Mouse (Mus musculus) B cell, adult 2 months (primary cell): Measurements from ENCODE around the gene Ppp6r1.

Experiments
- DNase-seq, 2 experiments: peaks; one replicate each; pipeline ENCODE4 v3.0.0; 2022

Gene Ppp6r1

DNA sequence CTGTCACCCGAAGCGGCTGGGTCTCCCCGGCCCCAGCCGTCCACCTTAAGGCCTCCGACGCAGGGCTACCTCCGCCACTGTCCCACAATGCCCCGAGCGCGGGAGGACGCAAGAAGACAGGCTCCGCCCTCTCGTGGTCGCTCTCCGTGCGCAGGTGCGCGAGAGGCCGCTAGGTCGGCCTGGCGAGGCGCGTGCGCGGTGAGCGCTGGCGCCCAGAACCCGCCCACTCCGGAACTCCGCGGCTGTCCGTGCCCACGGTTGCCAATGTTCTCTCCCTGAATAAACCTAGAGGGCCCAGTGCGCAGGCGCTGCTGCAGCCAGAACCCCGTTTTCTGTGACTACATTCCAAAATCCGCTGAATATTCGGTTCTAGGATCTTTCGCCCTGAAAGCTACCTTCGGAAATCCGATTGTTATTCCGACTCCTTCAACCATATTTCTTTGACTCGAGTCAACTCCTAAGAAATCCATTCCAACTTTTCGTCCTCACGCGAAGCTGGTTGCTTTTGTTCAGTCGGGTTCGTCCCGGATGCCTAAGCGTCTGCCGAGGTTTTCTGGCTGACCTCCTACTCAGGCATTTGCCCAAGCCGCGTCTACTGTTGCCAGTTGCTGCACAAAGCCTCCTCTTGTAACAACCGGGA lies at the start of gene Ppp6r1:
Ppp6r1 (minus strand) TSS at position 108 of the 640 bp plus-strand sequence.
- peak; percentile 95 for DNase-seq

DNA sequence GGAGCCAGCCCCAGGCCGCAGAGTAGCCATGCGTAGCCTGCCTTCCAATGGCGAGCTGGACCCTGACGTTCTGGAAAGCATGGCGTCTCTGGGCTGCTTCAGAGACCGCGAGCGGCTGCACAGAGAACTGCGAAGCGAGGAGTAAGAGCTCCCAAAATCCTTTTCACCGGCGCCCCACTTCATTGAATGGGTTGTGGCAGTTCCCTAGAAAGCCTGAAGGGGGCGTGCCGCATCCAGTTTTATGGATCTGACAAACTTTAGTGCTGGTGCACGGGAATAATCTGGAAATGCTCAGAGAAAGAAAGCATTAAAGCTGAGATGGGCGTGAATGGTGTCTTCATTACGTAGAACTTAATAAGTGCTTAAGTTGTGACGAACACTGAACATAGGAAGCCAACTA lies 46.3 kb upstream of the Ppp6r1 start:
- DNase-seq: peak; percentile 61 to 68

DNA sequence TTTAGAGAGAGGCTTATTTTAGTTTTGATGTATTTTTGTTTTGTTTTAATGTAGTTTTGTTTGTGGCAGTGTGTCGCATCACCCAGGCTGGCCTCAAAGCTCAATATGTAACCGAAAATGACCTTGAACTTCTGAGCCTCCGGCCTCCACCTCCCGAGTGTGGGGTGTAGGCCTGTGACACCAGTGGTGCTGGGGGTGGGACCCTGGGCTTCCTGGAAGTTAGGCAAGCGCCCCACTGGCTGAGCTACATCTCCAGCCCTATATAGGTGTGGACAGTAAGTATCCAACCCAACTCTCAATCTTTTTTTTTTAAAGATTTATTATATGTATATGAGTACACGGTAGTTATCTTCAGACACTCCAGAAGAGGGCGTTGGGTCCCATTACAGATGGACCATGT lies 44.4 kb upstream of the Ppp6r1 start:
- no peak for DNase-seq

DNA sequence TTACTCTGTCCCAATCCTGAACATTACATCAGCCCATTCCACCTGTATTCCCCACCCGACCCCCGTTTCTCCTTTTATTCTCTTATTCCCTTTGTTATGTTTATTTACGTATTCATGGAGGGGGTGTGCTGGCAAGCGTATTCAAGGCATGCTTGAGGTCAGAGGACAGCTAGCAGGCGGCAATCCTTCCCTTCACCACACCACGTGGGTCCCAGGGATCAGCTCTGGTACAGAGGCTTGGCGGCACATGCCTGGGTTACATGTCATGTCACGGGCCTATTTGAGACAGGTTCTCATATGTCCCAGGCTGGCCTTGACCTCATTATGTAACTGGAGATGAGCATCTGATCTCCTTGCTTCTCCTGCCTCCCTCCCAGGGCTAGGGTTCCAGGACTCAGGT lies 43.5 kb upstream of the Ppp6r1 start:
- no peak for DNase-seq

DNA sequence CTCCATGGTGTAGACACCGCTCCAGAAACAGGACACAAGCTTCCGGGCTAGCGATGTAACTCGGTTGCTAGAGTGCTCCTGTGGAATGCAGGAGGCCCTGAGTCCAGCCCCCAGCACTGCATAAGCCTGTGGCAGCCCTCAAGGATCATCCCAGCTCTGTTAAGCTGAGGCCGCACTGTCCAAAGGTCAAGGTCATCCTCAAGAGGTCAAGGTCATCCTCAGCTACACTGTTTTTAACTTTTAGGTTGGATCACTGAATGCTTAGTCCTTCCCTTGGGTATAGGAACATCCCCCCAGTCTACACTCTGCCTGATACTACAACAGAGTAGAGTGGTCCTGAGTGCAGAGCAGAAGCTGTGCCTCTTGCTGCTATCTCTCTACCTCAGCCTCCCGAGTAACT lies 34.2 kb upstream of the Ppp6r1 start:
- DNase-seq: no peak

DNA sequence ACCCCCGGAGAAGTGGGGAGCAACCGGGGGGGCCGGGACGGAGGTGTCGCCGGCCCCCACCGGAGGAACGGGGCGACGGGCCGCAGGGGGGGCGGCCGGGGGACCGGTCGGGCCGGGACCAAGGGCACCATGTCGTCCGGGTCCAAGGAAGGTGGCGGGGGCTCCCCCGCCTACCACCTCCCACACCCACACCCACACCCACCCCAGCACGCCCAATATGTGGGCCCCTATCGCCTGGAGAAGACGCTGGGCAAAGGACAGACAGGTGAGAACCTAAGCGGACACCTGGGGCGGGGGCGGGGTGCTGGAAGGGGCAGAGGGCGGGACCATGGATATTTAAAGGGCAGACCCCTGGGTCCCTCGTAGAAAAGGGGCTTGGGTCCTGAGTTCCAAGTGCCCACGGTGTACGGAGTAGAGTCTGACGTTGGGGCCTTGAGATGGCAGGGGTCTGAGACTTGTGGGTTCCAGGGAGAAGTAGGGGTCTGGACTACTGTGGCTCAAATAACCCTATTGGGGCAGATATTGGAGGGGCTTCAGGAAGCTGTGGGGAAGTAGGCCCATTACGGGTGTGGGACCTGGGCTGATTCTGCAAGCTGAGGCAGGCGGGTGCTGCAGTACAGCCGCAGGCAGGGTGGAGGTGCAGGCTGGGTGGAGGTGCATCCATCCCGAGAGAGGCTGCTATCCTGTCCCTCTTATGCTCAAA lies 32.3 kb upstream of the Ppp6r1 start:
- no peak for DNase-seq

DNA sequence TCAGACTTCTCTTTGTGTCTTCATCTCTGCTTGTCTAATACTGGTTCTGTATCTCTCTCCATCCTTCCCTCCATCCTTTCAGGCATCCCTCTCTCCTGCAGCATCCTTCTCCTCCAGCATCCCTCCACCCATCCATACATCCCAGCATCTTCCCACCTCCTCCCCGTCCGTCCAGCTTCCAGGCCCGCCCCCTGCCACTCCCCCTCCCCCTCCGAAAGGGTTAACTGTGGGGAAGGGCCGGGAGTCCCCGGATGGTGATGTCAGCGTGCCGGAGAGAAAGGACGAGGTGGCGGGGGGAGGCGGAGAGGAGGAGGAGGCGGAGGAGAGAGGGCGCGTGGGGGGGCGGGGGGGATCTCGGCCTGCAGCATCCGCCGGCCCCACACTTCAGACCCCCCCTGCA lies 31.6 kb upstream of the Ppp6r1 start, which contains the start of gene Brsk1:
Brsk1 (plus strand) TSS at position 218 of the 400 bp plus-strand sequence.
- DNase-seq: no peak

DNA sequence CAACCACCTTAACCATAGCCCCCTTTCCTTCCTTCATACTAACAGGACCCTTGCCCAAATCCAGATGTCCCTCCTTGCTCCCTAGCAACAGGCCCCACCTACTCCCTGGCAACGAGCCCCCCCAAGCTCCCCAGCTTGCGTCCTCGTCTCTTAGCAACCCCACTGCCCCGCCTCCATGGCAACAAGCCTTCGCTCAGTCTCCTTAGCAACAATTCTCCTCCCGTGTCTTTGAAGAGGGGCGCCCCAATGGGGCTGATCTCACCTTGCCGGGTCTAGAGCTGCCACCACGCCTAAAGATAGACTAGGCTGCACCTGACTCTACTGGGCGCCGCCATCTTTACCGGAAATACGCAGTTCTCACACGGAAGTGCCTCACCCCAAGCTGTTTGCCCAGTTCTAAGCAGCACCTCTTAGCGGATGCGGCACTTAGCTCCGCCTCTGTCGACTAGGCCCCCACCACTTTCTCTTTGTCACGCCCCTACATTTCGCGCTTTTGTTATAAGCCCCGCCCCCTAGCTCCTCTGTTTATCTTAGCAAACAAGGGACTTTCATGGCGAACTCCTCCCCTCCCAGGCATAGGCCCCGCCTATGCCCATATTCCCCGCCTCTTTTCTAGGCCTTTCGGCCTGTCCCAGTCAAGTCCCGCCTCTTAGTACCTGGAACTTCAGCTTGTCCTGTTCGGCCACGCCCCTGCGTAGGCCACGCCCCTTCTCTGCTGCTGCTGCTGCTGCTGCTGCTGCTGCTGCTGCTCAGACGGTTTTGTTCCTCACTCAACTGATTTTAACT lies 26.0 kb upstream of the Ppp6r1 start, which contains the start of gene Hspbp1:
Hspbp1 (minus strand) TSS at position 437 of the 786 bp plus-strand sequence.
- peak; percentile 97 to 99 for DNase-seq

DNA sequence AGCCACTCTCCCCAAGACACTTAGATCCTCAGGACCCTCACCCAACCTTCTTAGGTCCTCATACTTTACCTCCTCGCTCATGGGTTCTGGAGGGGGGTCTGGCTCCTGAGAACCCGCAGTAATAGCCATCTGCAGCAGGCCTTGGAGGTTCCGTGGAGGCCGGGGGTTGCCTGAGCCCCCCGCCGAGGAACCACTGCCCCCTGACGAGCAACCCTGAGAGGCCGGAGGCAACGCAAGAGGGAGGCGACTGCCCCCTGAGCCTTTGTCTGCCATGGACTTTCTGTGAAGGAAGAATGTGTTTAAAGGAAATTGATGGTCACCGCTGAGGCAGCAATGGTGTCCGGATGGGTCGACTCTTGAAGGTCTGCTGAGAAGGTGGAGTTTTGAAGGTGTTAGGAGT lies 25.4 kb upstream of the Ppp6r1 start:
- DNase-seq: no peak

DNA sequence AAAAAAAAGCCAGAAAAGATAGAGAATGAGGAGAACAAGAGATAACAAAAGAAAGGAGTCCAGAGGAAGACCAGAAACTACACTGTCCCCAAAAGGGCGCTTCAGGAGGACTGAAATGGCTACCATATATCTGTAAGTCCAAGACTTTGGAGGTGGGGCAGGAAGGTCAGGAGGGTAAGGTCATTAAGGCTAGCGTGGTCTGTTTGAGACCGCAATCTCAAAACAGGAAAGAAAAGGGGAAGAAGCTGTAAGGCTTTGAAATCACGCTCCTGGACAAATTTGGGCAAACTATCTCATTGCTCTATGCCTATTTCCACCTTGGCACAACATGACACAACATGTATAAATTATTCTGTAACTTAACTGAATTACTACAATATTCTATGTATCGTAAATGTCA lies 24.5 kb upstream of the Ppp6r1 start:
- no peak for DNase-seq

DNA sequence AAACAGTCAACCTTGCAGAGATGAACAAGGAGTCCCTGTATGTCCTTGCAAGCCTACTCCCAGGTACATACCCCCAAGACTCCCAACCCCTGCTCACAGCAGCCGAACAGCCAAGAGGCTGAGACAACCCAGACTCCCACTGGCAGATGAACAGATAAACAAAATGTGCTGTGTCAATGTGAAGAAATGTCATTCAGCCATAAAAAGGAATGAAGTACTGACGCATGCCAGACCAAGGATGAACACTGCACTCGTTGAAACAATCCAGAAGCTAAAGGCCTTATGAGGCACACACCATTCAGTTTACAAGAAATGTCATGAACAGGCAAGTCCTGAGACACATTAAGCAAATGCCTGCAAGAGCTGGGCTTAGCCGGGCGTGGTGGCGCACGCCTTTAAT lies 16.4 kb upstream of the Ppp6r1 start:
- DNase-seq: no peak

DNA sequence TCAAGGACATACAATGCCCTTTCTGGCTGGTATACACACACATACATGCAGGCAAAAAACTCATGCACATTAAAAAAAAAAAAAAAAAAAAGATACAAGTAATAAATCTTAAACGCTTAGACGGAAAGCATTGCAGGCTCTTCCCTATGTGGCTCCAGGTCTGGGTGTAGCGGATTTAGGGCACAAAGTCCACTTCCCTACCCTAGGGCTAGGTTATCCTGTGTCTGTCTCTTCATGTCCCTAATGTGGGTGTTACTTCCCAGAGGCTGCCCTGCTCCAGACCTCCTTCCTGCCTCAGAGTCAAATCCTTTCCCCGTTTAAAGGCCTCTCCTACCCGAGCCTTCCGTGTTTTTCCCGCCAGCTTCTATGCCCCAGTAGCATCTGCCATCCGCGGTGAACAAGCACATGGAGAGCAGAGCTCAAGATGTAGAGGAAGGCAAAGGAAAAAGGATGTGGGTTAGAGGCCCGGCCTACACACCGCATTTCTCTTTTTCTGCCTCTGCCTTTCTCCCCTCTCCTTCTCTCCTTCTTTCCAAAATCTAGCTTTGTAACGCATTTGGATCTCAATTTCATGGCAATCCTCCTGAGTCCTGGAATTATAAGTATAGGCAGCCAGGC lies 15.4 kb upstream of the Ppp6r1 start:
- no peak for DNase-seq

DNA sequence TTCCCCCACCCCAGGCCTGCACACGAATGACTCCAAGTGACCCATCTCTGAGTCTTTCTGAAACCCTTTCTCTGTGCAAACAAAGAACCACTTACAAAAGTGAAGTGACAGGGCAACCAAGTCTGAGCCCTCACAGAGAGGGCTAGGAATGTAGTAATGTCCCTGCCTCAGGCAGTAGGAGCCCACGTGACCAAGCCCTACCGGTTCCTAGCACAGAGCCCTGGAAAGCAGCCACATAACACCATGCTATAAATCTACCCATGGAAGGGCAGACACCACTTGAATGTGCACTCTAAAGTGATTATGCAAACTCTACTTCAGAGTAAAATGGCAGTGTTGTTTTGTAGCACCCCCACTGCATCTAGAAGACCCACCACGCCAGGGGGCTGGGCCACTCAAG lies 13.1 kb upstream of the Ppp6r1 start:
- DNase-seq: no peak

DNA sequence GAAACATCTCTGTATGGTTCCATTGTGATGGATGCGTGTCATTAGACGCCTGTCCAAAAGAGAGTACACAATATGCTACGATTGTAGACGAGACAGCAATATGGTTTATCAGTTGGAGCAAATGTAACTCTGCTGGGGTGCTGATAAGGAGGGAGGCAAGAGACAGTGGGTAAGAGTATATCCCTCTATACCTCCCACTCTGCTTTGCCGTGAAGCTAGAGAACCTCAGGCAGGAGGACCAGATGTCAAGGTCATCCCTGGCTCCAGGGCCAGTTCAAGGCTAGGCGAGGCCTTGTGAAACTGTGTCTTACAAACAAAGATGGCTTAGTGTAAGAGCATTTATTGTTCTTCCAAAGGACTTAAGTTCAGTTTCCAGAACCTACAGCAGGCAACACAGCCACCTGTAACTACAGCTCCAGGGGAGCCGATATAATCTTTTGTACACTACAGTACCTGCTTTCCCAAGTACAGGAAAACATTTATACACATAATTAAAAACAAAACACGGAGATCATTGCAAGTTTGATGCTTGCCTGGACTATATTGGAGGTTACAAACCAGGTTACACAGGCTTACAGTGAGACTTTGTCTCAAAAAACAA lies 11.9 kb upstream of the Ppp6r1 start:
- no peak for DNase-seq

DNA sequence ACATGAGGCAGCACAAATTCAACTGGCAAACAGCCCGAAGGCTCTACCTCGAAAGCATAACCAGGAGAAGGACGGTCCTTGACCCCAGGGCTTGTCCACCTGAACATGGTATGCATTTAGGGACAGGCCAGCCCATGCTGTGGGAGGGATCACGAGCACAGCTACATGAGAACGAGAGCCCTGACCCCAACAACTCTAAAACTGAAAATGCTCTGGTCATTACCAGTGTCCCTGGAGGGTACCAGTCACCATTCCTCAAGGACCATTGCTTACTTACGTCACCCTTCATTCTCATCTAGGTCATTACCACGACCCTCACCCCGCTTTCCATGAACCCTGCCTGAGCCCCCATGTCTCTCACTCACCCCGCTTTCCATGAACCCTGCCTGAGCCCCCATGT lies 10.3 kb upstream of the Ppp6r1 start:
- DNase-seq: no peak

DNA sequence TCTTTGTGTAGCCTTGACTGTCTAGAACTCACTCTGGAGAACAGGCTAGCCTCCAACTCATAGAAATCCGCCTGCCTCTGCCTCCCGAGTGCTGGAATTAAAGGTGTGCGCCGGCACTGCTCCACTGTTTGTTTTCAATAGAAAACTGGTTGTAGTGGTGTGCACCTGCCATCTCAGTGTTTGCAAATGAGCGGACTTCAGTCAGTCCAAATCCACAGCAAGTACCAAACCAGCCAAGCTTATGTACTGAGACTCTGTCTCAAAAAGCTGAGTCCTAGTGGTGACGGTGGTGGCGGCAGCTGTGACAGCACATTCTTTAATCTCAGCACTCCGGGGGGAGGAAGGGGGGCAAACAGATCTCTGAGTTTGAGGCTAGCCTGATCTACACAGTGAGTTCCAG lies 9.7 kb upstream of the Ppp6r1 start:
- no peak for DNase-seq

DNA sequence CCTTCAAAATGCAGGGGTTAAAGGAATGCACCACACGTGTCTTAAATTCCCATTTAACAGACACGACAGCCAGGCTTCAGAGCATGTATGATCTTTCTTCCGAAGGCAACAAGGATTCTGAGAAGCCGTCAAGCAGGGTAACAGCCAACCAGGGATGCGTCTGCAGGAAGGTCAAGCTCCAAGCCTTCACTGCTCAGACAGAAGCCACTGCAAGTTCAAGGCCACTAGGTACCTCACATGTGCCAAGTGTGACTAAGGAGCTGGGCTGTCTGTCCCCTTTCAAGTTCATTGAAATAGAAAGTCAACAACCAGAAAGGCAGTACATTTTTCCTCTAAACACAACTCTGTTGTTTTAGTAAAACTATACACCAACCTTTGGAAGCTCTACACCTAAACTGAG lies 8.1 kb upstream of the Ppp6r1 start:
- no peak for DNase-seq

DNA sequence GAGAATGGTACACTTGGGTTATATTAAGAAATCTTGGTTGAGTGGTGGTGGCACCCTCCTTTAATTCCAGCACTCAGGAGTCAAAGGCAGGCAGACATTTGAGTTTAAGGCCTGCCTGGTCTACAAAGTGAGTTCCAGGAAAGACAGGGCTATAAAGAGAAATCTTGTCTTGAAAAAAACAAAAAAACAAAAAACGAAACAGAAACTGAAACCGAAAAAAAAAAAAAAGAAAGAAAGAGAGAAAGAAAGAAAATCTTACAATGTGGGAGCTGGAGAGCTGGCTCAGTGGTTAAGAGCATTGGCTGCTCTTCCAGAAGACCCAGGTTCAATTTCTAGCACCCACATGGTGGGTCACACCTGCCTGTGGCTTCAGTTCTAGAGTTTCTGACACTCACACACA lies 4.9 kb upstream of the Ppp6r1 start:
- DNase-seq: no peak

DNA sequence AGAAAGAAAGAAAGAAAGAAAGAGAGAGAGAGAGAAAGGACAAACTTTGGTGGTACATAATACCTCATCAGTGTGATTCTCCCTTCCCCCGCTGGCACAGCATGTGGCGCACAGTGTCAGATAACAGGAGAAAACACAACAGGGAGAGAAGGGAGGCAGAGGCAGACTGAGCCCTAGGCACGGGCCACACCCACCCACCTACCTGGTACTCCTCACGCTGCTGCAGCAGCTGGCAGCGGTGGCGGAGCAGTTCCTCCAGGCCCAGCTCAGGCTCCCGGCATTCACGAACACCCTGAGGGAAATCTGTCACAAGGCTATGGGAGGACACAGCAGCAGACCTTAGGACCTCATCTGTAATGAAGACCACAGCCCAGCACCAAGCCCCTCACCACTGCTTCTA lies 4.4 kb upstream of the Ppp6r1 start:
- DNase-seq: no peak

DNA sequence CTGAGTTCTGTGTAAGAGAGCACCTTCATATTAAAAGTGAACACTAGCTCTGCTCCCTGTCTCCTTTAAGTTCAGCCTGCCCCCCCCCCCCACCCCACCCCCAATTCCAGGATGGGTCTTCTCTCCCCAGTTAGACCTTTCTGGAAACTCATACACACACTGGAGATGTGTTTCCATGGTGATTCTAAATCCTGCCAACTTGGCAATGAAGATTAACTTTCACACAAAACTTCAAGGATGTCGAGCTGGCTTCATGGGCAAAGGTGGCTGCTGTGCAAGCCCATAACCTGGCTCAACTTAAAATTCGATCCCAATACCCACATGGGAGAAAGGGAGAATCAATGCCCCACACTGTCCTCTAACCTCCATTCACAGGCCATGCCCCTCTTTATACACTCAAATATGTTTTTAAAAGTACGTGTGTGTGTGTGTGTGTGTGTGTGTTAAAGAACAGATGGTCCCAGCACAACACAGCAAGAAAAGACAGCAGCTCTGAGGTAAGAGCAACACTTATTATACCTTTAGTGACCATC lies 1.2 kb upstream of the Ppp6r1 start:
- DNase-seq: no peak

DNA sequence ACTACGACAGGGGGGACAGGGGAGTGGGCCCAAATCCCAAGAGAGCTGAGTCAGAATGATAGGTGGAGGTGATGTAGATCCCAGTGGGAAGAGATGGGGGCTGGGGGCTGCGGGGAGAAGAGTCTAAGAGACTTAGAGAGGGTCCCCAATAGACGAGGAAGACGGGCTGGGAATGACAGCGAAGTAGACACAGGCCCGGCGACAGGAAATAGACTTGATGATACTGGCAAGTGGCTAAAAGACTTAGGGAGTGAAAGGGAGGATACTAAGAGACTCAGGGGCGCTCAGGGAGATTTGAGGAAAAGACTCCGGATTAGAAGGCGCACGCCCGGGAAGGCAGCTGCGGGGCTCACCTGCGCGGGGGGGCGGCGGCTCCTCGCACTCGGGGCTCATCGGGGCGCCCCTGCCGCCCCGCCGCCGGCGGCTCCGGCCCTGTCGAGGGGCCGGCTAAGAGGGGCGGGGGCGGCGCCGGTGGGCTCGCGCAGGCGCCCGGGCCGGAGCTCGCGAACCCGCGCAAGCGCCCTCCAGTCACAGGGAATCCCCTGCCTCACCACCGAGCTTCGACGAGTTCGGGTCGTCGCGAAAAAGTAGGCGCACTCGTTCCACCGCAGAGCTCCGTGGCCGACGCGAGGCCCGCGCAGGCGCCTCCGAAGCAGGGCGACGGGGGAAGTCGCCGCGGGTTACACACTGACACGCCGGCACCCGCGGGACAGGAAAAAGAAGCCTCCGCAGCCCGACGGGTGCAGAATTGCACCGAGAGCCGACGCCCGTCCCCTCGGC lies 501 bp downstream of the Ppp6r1 start:
- peak in 1 of 2 experiments; percentile 35 for DNase-seq
